Mouse (Mus musculus) megakaryocyte-erythroid progenitor cell, adult 5-6 weeks (primary cell): ENCODE measurements around the gene Rlbp1. TPM values are rescaled to one million over a fixed set of nuclear protein-coding genes. Genes with fewer than 3 reads are reported as not detected.

ENCODE experiments used
- ATAC-seq: replicated peaks from 2 replicates; pipeline ENCODE4 v1.8.0; 2016; ENCODE audit warnings: mild to moderate bottlenecking, inconsistent platforms; ENCODE audit not compliant: severe bottlenecking, poor library complexity, low FRiP score, low TSS enrichment
- total RNA-seq, 2 experiments: library from RNA; stranded (forward) in 1 of 2; stranded (reverse) in 1 of 2; fragments of 200-1000, 215-1000 nt in 1 of 2; fragments of >200 nt in 1 of 2; fragmentation: Nextera tagmentation in 1 of 2; gene quantifications; 2 replicates each; pipeline ENCODE4 v1.2.3; 2014 to 2017

Rlbp1 gene
- total RNA-seq (2014; fragmentation: Nextera tagmentation) = 1.9 TPM in 1 of 2 replicates, not detected in the other
- not detected in 2 replicates for total RNA-seq (2017)

- no peak for ATAC-seq
Observed at GRCm38 (mm10) chr7:79386422-79387133, at the start of gene Rlbp1. Gene Rlbp1 (minus strand): TSS chr7:79387048.

GRCm38 (mm10) chr7:79428243-79428642 lies 41.4 kb upstream of the Rlbp1 start:
- ATAC-seq = no peak

DNA sequence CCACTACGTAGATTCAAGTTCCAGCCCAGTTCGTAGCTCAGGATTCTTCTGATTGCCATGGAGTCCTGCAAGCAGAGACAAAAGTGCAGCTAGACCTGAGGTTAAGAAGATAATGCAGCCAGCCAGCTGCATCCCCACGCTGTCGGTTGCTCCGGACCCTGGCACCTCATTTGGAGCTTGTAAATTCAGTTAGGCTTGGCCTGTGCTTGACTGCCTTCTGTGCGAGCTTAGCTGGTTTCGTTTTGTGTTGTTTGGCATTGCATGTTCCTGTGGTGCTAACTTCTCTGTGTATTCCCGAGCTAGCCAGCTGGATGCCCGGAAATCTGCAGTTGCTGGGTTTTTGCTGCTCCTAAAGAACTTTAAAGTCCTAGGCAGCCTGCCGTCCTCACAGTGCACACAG lies 39.0 kb upstream of the Rlbp1 start:
- no peak for ATAC-seq

DNA sequence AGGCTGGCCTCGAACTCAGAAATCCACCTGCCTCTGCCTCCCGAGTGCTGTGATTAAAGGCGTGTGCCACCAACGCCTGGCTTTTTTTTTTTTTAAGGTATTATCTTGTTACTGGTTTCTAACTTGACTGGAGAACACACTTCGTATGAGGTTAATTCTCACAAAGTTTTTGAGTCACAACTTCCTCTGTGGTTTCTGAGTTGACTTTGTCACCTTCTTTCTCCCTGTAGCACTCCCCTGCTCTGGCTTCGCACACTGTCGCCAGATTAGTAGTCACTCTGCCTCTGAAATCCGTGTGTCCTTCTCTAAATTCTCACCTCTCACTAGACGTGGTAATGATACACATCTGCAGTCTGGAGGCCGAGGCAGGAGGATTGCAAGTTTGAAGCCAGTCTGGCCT lies 36.0 kb upstream of the Rlbp1 start:
- no peak for ATAC-seq

DNA sequence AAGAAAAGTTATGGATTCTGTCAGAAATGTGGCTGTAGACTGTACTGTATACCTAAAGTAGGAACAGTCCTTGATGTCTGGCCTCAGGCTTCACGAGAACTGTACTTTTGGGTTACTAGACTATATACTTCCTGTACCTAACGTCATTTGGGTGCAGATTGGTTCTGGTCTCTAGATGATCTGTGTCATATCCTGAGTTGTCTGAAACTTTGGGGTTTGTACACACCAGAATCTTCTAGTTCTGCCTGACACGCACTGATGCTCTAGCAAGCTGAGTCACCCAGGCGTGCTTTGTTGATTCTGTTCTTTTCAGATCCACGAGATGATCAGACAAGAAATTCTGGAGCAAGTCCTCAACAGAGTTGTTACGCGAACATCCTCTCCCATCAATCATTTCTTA lies 33.1 kb upstream of the Rlbp1 start:
- no peak for ATAC-seq

DNA sequence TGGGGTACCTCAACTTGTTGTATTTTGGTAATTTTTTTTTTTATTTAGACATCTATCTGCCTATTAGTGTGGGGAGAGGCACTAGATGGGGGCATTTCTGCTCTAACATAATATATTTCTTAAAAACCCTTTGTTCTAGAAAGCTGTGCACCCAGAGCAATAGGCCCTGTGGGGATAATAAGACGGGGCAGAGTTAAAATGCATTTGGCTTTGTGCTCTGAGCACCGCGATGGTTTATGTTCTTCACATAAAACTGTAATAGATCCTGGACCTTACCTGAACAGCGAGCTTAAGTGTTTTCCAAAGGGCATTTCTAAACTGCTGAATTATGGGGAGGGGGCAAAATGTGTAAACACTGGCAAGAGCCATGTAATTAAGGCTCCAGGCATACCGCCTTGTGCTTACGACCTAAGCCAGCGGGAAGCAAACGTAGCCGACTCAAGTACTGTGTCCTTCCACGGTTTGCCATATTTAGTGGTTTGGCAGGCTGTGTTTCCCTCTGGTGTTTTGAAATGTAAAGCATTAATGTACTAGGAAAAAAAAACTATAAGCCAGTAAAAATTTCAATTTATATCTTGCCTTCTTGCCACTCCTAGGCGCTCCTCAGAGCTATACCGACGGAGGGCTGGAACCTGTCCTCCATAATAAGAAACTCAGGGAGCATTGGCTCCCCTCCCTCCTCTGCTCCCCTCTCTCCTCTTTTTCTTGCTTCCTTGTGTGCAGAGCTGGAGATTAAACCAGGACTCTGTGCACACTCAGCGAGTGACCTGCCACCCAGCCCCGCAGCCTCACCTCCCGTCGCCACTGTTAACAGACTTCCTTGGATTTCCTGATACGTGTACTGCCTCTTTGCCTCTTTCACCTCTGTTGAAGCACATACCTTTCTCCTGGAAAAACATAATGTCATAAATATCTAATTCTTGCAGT lies 27.9 kb upstream of the Rlbp1 start:
- no peak for ATAC-seq

DNA sequence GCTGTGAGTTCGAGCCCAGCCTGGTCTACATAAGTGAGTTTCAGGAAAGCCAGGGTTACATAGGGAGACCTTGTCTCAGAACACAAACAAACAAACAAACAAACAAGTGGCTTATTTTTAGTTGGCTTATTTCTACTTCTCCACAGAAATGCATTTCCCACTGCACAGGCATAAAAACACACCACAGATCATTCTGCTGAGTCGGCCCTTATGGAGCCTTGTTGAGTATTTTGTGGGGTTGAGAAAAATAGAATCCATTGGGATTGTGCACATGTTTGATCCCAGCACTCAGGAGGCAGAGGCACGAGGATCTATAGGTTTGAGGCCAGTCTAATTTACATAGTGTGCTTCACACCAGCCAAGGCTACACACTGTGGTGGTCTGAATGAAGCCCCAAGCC lies 13.4 kb upstream of the Rlbp1 start:
- ATAC-seq = no peak

DNA sequence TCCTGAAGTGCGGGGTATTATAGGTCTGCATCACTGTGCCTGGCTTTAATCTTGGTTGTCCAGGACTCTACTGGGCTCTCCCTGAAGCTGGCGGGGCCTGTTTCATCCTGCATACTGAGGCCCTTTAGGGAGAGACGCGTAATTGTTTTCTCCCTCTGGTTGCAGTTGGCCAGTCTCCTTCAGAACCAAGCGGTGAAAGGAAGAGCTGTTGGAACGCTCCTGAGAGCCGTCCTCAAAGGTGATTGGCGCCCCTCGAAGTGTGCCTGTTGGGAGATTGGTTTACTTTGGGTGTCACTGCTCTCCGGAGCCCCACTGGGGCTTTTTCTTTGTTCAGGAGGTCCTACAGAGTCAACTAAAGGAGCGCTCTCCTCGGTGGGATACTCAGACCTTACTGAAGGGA lies 12.1 kb upstream of the Rlbp1 start:
- ATAC-seq = no peak

DNA sequence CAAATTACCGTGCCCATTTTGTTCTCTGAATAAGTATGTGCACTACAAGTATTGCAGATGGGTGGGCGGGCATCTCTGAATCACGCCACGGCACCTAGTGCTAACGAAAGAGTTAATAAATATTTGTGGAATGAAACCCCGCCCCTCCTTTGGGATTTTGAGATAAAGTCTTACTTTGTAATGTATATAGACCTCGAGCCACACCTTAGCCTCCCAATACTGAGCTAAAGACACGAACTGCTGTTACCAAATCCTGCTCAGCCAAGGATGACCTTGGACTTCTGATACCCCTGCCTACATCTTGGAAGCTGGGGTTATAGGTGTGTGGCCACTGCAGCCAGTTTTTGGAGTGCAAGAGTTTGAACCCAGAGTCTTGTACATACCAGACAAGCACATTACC lies 11.6 kb upstream of the Rlbp1 start:
- ATAC-seq = no peak

DNA sequence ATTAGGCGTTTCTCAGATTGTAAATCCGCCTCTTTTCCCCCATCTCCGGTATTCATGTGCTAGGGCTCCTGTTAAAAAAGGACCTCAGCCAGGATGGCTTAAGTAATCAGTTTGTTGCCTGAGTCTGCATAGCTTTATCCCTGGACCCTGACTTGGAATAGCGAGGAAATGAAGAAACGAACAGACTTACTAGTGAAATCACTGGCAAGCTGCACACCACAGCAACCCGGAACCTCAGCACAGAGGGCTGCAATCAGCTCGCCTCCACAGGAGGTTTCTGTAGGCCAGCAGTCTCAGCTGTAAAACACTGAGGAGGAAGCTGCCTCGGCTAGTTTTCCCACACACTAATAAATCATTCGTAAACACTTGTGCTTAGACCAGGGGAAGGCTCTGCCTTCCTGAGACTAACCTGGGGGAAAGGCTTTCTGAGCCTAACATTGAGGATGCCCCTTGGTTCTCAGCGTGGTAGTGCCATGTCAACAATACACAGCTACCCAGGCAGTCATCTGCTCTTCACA lies 10.7 kb upstream of the Rlbp1 start:
- ATAC-seq = no peak

DNA sequence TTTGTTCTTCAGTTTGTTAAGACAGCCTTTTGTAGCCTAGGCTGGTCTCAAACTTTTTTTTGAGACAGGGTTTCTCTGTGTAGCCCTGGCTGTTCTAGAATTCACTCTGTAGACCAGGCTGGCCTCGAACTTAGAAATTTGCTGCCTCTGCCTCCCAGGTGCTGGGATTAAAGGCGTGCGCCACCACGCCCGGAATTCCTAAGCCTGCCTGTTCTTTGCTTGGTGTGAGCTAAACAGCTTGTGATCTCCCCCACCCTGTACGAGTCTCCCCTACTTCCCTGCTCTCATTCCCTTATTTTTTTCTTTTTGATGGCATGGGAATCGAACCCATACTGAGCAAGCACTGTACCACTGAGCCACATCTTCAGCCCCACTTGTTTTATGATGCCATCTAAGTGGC lies 8.3 kb upstream of the Rlbp1 start:
- no peak for ATAC-seq

GRCm38 (mm10) chr7:79394666-79395065 lies 7.8 kb upstream of the Rlbp1 start:
- no peak for ATAC-seq

DNA sequence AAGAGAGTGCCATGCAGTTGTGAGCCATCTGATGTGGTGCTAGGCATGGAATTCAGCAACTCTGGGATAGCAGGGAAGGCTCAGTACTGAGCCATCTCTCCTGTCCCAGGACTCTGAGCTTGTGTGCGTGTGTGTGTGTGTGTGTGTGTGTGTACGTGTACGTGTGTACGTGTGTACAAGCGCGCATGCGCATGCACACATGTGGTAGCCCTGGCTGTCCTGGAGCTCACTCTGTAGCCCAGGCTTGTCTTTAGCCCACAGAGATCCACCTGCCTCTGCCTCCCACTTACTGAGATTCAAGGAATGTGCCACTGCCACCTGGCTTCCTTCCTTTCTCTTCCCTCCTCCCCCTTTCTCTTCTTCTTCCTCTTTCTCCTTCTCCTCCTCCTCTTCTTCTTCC lies 7.1 kb upstream of the Rlbp1 start:
- ATAC-seq = no peak

- ATAC-seq = peak; percentile 83
Observed at GRCm38 (mm10) chr7:79392860-79393513, 6.1 kb upstream of the Rlbp1 start.

DNA sequence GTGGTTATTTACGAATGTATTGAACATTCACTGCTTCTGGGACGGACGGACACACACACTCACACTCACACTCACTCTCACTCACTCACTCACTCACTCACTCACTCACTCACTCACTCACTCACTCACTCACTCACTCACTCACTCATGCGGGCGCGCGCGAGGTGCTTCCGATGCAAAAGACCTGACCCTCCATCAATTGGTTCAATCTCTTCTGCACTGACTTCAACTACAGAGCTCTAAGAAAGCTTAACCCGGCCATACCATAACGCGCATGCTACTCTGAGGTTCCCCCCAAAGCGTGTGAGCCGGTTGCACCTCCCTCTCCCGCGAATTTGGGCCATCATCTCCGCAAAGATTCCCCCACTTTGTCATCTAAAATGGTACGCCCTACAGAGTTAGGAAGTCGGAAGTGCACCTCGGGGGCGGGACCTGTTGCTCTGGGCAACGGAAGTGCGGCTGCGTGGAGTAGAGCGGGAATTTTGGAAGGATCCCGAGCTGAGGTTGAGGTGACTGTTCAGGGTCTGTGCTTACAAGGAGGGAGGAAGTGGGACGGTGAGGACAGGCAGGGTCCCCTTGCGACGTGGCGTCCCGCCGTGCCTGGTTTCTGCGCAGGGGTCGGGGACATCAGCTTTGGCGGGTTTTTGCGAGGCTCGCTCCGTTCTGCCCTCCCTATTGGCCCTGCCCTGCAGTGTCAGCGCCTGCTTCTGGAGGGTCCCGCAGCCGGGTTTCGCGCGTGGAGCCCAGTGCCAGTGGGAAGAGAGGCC lies 5.2 kb upstream of the Rlbp1 start, which contains the start of gene Fanci:
Gene Fanci (plus strand): TSS at position 47 of the 767 bp plus-strand sequence.
- ATAC-seq = peak; percentile 90

- 0 out of 2 replicates have a peak, but pooled peaks have one; percentile 4 for ATAC-seq
Observed at GRCm38 (mm10) chr7:79391471-79391870, 4.6 kb upstream of the Rlbp1 start.

DNA sequence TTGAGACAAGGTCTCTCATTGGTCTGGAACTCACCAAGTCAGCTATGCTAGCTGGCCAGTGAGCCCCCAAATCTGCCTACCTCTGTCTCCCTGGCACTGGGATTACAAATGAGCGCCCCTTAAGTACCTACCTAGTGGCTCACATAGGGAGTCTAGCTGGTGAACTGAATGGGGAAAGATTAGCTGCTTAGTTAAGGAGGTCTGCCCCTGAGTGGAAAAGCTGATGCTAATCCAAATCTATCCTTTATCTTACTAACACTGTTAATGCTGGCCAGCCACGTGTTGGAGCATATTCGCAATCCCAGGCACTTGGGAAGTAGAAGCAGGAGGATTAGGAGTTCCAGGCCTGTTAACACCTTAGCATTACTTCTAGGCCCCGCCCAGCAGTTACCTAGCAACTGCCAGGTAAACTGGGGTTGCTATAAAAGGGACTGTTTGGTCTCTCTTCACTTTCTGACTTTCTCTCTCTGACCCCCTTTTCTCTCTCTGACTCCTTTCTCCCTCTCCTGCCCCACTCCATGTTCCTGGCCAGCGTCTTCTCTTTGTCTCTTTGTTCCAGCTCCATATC lies 3.4 kb upstream of the Rlbp1 start:
- ATAC-seq = no peak

DNA sequence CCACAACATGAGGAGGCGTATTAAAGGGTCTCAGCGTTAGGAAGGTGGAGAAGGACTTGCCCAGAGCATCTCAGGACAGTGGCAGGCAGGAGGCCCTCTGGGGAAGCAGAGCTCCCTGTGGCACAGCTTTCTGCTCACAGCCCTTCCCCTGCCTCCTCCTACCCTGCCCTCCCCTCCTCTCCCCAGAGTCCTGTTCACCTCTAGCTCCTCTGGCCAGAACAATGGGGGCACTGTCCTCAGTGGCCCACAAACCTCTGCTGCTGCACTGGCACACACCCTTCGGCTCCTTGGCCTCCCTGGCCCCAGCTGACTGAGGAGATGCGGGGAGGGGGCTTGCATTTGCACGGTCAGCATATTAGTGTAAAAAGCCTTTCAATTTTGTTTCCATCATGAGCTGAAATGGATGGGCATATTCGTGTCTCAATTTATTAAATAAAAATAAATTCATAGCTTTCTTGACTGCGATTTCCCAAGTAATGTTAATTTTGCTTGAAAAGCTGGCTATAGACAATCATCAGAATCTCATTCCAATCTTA lies 1.9 kb upstream of the Rlbp1 start:
- ATAC-seq = no peak

DNA sequence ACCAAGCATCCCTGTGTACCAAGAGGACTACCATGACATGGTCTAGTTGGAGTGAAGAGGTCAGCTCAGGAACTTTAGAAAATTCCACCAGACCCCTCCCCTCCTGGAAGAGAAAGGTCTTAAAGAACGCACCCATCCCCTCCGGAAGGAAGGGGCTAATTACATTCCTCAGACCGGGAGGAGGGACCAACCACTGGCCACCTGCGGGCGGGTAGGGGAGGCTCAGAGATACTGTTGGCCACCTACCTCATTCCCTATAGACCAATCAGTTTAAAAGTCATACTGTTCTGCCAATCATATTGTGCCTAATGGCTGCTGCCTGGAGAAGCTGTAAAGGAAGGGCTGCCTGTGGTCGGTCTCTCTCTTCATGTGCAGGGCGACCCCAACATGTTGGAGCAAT lies 1.1 kb upstream of the Rlbp1 start:
- ATAC-seq = no peak
